Mouse (Mus musculus) hindbrain, embryonic 13.5 days (tissue): ENCODE data around the gene Cabp7. TPM values are rescaled to one million over a fixed set of nuclear protein-coding genes. Genes with fewer than 3 reads are reported as not detected.
A peak's percentile ranks its signal among the peaks of the same experiment; 100 is the strongest.

Source experiments
- ATAC-seq: fragments of 200-750 bp; cut with Nextera tagmentation; 2 replicates; pipeline ENCODE4 v1.8.0; 2017; ENCODE audit warnings: moderate TSS enrichment; ENCODE audit not compliant: low FRiP score
- H3K27ac ChIP-seq: fragments of 300-500 bp; sonication (generic); 2 replicates; pipeline ENCODE4 v1.5.1; 2015; ENCODE audit warnings: inconsistent platforms, mild to moderate bottlenecking, moderate library complexity
- H3K27me3 ChIP-seq: fragments of 300-500 bp; sonication (generic); 2 replicates; pipeline ENCODE4 v1.6.1; 2015; ENCODE audit warnings: mild to moderate bottlenecking, inconsistent platforms
- H3K36me3 ChIP-seq: fragments of 300-500 bp; sonication (generic); 2 replicates; pipeline ENCODE4 v1.6.1; 2015; ENCODE audit warnings: mild to moderate bottlenecking, inconsistent platforms
- H3K4me1 ChIP-seq: fragments of 300-500 bp; sonication (generic); replicated peaks from 2 replicates; pipeline ENCODE4 v1.6.1; 2015; ENCODE audit warnings: inconsistent platforms
- H3K4me2 ChIP-seq: fragments of 300-500 bp; sonication (generic); 2 replicates; pipeline ENCODE4 v1.6.1; 2015; ENCODE audit warnings: inconsistent platforms, mild to moderate bottlenecking, moderate library complexity
- H3K4me3 ChIP-seq: fragments of 300-500 bp; sonication (generic); 2 replicates; pipeline ENCODE4 v1.5.1; 2015; ENCODE audit warnings: mild to moderate bottlenecking, inconsistent platforms
- H3K9ac ChIP-seq: fragments of 300-500 bp; sonication (generic); 2 replicates; pipeline ENCODE4 v1.6.1; 2015; ENCODE audit warnings: mild to moderate bottlenecking, inconsistent platforms
- H3K9me3 ChIP-seq: fragments of 300-500 bp; sonication (generic); 2 replicates; pipeline ENCODE4 v1.6.1; 2016; ENCODE audit warnings: inconsistent platforms
- WGBS: fragments of 180-500 bp; shearing (Covaris S2); methylation state at CpG from one replicate; pipeline ENCODE4 v1.1.7; 2015; 5-methylcytosine and 5-hydroxymethylcytosine counted together
- polyA plus RNA-seq: library from polyadenylated mRNA; unstranded; fragments of >200 nt; fragmentation: Nextera tagmentation; extraction: Ambion mirVana; gene quantifications from 2 replicates; pipeline ENCODE4 v1.2.1, GENCODE M21; 2015

Cabp7 gene
- 1.3 and 1.4 TPM in 2 replicates for polyA plus RNA-seq

- Histone ChIP-seq H3K27ac (no peak within 1 kb of the TSS), H3K9me3 (no peaks in the 10 kb centered on the region), H3K4me1 (peaks cover 50% of the 10 kb centered on the region), H3K4me2 (peak within 1 kb of the TSS; percentile 100), H3K9ac (peak within 1 kb of the TSS; percentile 79), H3K4me3 (peak within 1 kb of the TSS; percentile 69), H3K36me3 (no peaks in the 10 kb centered on the region), H3K27me3 (peaks cover 98% of the 10 kb centered on the region)
- 0% methylated on average over 14 of the region's 73 CpGs for WGBS
- peak; percentile 23; the same call in 1 of the 2 replicates for ATAC-seq
These were observed at the start of gene Cabp7 for GRCm38 (mm10) chr11:4746733-4747132. Gene Cabp7 (minus strand): TSS chr11:4746778.

DNA sequence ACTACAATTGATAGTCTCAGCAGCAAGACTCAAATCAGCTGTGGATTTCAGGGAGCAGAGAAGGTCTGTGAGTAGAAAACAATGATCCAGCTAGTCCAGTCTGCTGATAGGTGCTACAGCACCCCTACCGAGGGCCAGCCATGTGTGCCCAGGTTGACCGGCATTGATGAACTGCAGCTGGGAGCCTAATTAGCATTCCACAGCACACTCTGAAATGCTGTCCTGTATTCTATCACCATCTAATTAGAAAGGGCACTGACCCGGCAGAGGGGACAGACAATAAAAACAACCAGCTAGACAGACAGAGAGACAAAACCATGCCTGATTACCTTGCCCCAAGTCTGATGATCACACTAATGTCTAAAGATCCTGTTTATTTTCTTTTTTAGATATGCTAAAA, 46.4 kb upstream of the Cabp7 start:
- Histone ChIP-seq H3K9ac (no peak overlapping the region), H3K27ac (no peak overlapping the region), H3K4me2 (no peak overlapping the region), H3K27me3 (no peaks in the 10 kb centered on the region), H3K9me3 (no peaks in the 10 kb centered on the region), H3K4me3 (no peak overlapping the region), H3K36me3 (peaks cover 45% of the 10 kb centered on the region), H3K4me1 (peaks cover 16% of the 10 kb centered on the region)
- no peak for ATAC-seq
- WGBS, result 16% methylated on average over 3 of the region's 3 CpGs

- H3K9me3 ChIP-seq, result no peaks in the 10 kb centered on the region
These were observed 45.0 kb upstream of the Cabp7 start for GRCm38 (mm10) chr11:4791549-4791948.

DNA sequence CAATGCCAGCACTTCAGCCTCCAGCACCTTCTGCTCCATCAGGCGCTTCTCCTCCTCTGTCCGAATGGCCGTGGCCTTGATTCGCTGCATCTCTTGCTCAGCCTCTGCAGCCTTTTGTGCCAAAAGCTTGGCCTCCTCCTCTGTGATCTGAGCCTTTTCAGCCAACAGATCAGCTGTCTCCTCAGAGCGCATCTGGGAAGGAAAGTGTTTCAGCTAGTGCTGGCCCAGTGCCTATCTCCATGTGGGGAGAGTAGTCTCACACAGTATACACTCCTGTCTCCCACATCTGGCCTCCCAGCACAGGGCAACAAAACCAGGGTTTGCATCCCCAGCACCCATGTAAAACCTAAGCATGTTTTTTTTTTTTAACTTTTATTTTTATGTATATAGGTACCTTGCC, 43.1 kb upstream of the Cabp7 start:
- Histone ChIP-seq H3K27ac (no peak overlapping the region), H3K4me3 (no peak overlapping the region), H3K27me3 (no peaks in the 10 kb centered on the region), H3K4me2 (no peak overlapping the region), H3K9me3 (no peaks in the 10 kb centered on the region), H3K36me3 (peaks cover 69% of the 10 kb centered on the region), H3K9ac (no peak overlapping the region), H3K4me1 (peaks cover 16% of the 10 kb centered on the region)
- no peak for ATAC-seq
- 91% methylated on average over 5 of the region's 5 CpGs for WGBS

More at GRCm38 (mm10) chr11:4791549-4791948, 45.0 kb upstream of the Cabp7 start:
- Histone ChIP-seq H3K36me3 (peaks cover 53% of the 10 kb centered on the region), H3K4me3 (no peak overlapping the region), H3K9ac (no peak overlapping the region), H3K27me3 (no peaks in the 10 kb centered on the region), H3K4me1 (peaks cover 16% of the 10 kb centered on the region), H3K27ac (no peak overlapping the region), H3K4me2 (no peak overlapping the region)
- no peak for ATAC-seq
- 17% methylated on average over 6 of the region's 6 CpGs for WGBS

GRCm38 (mm10) chr11:4784629-4785142, 38.1 kb upstream of the Cabp7 start:
- Histone ChIP-seq H3K36me3 (peaks cover 96% of the 10 kb centered on the region), H3K4me1 (no peaks in the 10 kb centered on the region), H3K4me3 (no peak overlapping the region), H3K9me3 (no peaks in the 10 kb centered on the region), H3K4me2 (no peak overlapping the region), H3K27ac (no peak overlapping the region), H3K9ac (no peak overlapping the region), H3K27me3 (no peaks in the 10 kb centered on the region)
- no peak for ATAC-seq
- 83% methylated on average over 5 of the region's 5 CpGs for WGBS

DNA sequence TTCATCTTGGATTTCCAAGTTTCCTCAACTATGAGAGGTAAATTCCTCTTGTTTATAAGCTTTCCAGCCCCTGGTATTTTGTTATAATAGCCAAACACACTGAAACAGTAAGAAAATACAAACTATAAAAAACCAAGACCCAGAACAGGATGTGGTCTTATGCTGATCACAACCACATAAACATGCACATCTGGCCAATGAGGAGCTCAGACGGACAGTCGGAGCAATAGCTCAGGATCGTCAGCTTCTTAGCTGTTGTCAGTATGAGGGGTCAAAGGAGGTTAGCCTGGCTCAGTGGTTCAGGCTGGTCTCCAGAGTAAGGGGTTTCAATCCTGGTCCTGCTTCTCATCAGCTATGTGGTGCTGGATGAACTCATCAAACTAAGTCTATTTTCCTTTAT, 36.5 kb upstream of the Cabp7 start:
- Histone ChIP-seq H3K4me2 (no peak overlapping the region), H3K4me3 (no peak overlapping the region), H3K36me3 (peaks cover 97% of the 10 kb centered on the region), H3K27me3 (no peaks in the 10 kb centered on the region), H3K9ac (no peak overlapping the region), H3K9me3 (no peaks in the 10 kb centered on the region), H3K4me1 (no peaks in the 10 kb centered on the region), H3K27ac (no peak overlapping the region)
- no peak for ATAC-seq
- 85% methylated on average over 3 of the region's 3 CpGs for WGBS

GRCm38 (mm10) chr11:4780927-4781326, 34.3 kb upstream of the Cabp7 start:
- Histone ChIP-seq H3K4me2 (no peak overlapping the region), H3K36me3 (peaks cover 90% of the 10 kb centered on the region), H3K9ac (no peak overlapping the region), H3K4me1 (no peaks in the 10 kb centered on the region), H3K4me3 (no peak overlapping the region), H3K9me3 (no peaks in the 10 kb centered on the region), H3K27ac (no peak overlapping the region), H3K27me3 (no peaks in the 10 kb centered on the region)
- 88% methylated on average over 3 of the region's 3 CpGs for WGBS
- ATAC-seq, result no peak

DNA sequence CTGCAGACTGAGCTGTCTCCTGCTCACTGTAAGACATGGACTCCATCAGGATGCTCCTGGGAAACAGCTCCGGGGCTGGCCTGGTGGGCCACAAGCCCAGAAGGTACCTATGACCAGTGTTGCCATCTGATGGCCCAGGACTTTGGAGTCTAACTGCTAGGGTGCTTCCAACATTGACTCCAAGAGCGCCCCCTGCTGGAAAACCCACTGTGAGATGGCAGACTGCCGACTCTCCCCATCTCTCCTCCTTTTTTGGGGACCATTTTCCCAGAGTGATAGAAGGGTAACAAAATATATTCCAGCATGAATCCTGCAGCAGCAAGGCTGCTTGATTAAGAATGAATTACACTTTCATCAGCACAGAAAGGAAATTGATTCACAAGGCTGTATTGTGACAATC, 26.3 kb upstream of the Cabp7 start:
- H3K4me2 ChIP-seq, result no peak overlapping the region
- no peak overlapping the region for H3K4me3 ChIP-seq
- H3K4me1 ChIP-seq, result peaks cover 19% of the 10 kb centered on the region
- H3K27me3 ChIP-seq, result no peaks in the 10 kb centered on the region
- ATAC-seq, result no peak
- WGBS, result 33% methylated on average over 3 of the region's 3 CpGs
- H3K27ac ChIP-seq, result peak overlapping the region; percentile 69; the same call in 1 of the 2 replicates
- H3K36me3 ChIP-seq, result peaks cover 47% of the 10 kb centered on the region
- H3K9ac ChIP-seq, result no peak overlapping the region
- H3K9me3 ChIP-seq, result no peaks in the 10 kb centered on the region

- Histone ChIP-seq H3K4me1 (peaks cover 19% of the 10 kb centered on the region), H3K27me3 (no peaks in the 10 kb centered on the region), H3K4me3 (no peak overlapping the region), H3K27ac (no peak overlapping the region), H3K36me3 (peaks cover 44% of the 10 kb centered on the region), H3K4me2 (no peak overlapping the region), H3K9me3 (no peaks in the 10 kb centered on the region), H3K9ac (no peak overlapping the region)
- 70% methylated on average over 7 of the region's 7 CpGs for WGBS
- ATAC-seq, result no peak
These were observed 25.2 kb upstream of the Cabp7 start for GRCm38 (mm10) chr11:4771756-4772155.

- peaks cover 36% of the 10 kb centered on the region for H3K36me3 ChIP-seq
- H3K27ac ChIP-seq, result no peak overlapping the region
- no peak overlapping the region for H3K4me2 ChIP-seq
- peaks cover 21% of the 10 kb centered on the region for H3K4me1 ChIP-seq
- ATAC-seq, result no peak
- H3K9me3 ChIP-seq, result no peaks in the 10 kb centered on the region
- WGBS, result 91% methylated on average over 6 of the region's 6 CpGs
- no peaks in the 10 kb centered on the region for H3K27me3 ChIP-seq
- H3K4me3 ChIP-seq, result no peak overlapping the region
- no peak overlapping the region for H3K9ac ChIP-seq
These were observed 23.3 kb upstream of the Cabp7 start for GRCm38 (mm10) chr11:4769881-4770280.

DNA sequence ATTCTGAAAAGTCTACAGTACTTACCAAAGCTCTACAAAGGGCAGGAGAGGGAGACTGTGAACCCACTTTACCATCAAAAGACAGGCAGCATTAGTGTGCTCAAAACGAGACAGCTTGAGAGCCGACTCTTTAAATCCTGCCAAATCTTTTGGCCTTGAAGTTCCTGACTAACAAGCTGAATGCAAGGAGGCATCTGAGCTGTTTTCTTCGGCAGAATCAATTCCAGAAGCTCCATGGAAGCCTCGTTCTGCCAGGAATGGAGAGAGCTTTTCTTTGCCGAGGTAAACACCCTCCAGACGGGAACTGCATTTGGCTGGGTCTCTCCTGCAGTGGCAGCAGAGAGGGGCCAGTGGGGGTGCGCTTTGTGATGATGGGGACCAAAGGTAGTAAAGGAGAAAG, 22.7 kb upstream of the Cabp7 start:
- peaks cover 24% of the 10 kb centered on the region for H3K4me1 ChIP-seq
- no peak for ATAC-seq
- peaks cover 34% of the 10 kb centered on the region for H3K36me3 ChIP-seq
- H3K9me3 ChIP-seq, result no peaks in the 10 kb centered on the region
- 78% methylated on average over 7 of the region's 7 CpGs for WGBS
- H3K9ac ChIP-seq, result no peak overlapping the region
- H3K4me3 ChIP-seq, result no peak overlapping the region
- H3K27ac ChIP-seq, result no peak overlapping the region
- H3K4me2 ChIP-seq, result no peak overlapping the region
- H3K27me3 ChIP-seq, result no peaks in the 10 kb centered on the region

DNA sequence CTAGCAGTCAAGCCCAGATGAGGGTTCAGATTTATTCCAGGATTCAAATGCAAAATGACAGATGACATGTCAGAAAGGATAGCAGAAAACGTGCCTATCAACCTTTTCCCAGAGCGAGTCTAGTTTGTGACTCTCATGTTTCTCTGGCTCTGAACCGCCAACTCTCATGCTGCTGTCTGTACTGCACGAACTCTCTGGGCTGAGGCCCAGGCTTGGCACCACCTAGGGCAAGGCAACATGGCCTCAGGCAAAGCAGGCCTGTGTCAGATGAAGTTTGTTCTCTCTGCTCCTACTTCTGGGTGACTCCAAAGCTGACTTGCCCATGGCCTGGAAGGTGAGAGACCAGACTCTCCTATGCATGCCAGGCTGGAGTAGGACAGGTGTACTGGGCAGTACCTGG, 21.8 kb upstream of the Cabp7 start:
- H3K27ac ChIP-seq, result no peak overlapping the region
- H3K27me3 ChIP-seq, result no peaks in the 10 kb centered on the region
- H3K4me1 ChIP-seq, result peaks cover 22% of the 10 kb centered on the region
- 91% methylated on average over 4 of the region's 4 CpGs for WGBS
- no peak overlapping the region for H3K4me3 ChIP-seq
- no peak for ATAC-seq
- peaks cover 34% of the 10 kb centered on the region for H3K36me3 ChIP-seq
- H3K9ac ChIP-seq, result no peak overlapping the region
- no peaks in the 10 kb centered on the region for H3K9me3 ChIP-seq
- no peak overlapping the region for H3K4me2 ChIP-seq

GRCm38 (mm10) chr11:4764476-4764875, 17.9 kb upstream of the Cabp7 start:
- H3K4me1 ChIP-seq, result peaks cover 47% of the 10 kb centered on the region
- H3K36me3 ChIP-seq, result peaks cover 16% of the 10 kb centered on the region
- no peak overlapping the region for H3K4me2 ChIP-seq
- no peak overlapping the region for H3K27ac ChIP-seq
- H3K9ac ChIP-seq, result peak overlapping the region; percentile 5; the same call in 1 of the 2 replicates
- 58% methylated on average over 5 of the region's 5 CpGs for WGBS
- no peaks in the 10 kb centered on the region for H3K27me3 ChIP-seq
- no peaks in the 10 kb centered on the region for H3K9me3 ChIP-seq
- ATAC-seq, result no peak
- H3K4me3 ChIP-seq, result no peak overlapping the region
